In genomic region chr13:101551068-101551467, GRCm38 (mm10) we compare ENCODE assay signal across 9 mouse cellular contexts.
DNase-seq lines count a peak whose midpoint lies in the region; ATAC-seq lines count a peak whose summit lies in the region.
"Had no signal": no experiment of that assay in that cellular context is flagged by ENCODE, and none has a peak within 500 bp of the region (broad histone marks: within the 10 kb centered on the region; RNA-seq: fewer than 3 reads in every experiment).

No protein-coding gene starts in this region.

- H3K9me3 ChIP-seq in liver, embryonic 12.5 days (replicated peaks), result no peaks in the 10 kb centered on the region

- peak; percentile 21 for DNase-seq in lung, postnatal 36 days
- no peak for DNase-seq in lung, postnatal 25 days (ENCODE audit: low spot score)
- peak; percentile 49 for DNase-seq in cerebellum, adult 8-10 months
- DNase-seq in right cerebral cortex, postnatal 25 days, result no peak
- DNase-seq in urinary bladder, postnatal 25 days (ENCODE audit: low spot score), result no peak
- DNase-seq in yolk sac, embryonic 10.5 days (ENCODE audit: low spot score), result no peak
- DNase-seq: gastrocnemius, postnatal 36 days had no signal

- peak overlapping the region; percentile 46 for H3K9ac ChIP-seq in liver, embryonic 12.5 days

- peaks cover 85% of the 10 kb centered on the region for H3K4me1 ChIP-seq in liver, embryonic 12.5 days

- H3K36me3 ChIP-seq in liver, embryonic 12.5 days, result no peaks in the 10 kb centered on the region

- 30% methylated on average over 6 of the region's 6 CpGs for WGBS in liver, embryonic 12.5 days (ENCODE audit: insufficient replicate concordance)

- H3K27me3 ChIP-seq in liver, embryonic 12.5 days (replicated peaks), result 0 out of 2 replicates have a peak, but pooled peaks cover 4% of the 10 kb centered on the region

- peak overlapping the region; percentile 59 for H3K4me2 ChIP-seq in liver, embryonic 12.5 days

- ATAC-seq in liver, embryonic 12.5 days, result peak; percentile 88

- no peak overlapping the region for H3K4me3 ChIP-seq in liver, embryonic 12.5 days

- peak overlapping the region; percentile 98 for H3K27ac ChIP-seq in liver, embryonic 12.5 days
- H3K27ac ChIP-seq: kidney, postnatal 0 days had no signal

Comparison
In these comparisons a context has a peak if more than half of its experiments do, and no peak if none do; other contexts are left out.
1. DNase-seq: peak in lung, postnatal 36 days (single experiment) and cerebellum, adult 8-10 months (single experiment); none in lung, postnatal 25 days (single experiment), right cerebral cortex, postnatal 25 days (single experiment), urinary bladder, postnatal 25 days (single experiment) and yolk sac, embryonic 10.5 days (single experiment).